Mouse (Mus musculus) heart, embryonic 11.5 days (tissue): ENCODE results near the gene Pced1b. TPM values are rescaled to one million over a fixed set of nuclear protein-coding genes. Genes with fewer than 3 reads are reported as not detected.

Experiments
- ATAC-seq: fragments of 200-750 bp; cut with Nextera tagmentation; replicated peaks from 2 replicates; pipeline ENCODE4 v1.8.0; 2017; ENCODE audit warnings: moderate library complexity; ENCODE audit not compliant: insufficient number of reproducible peaks, low FRiP score, low TSS enrichment
- H3K27ac ChIP-seq: fragments of 300-500 bp; sonication (generic); 2 replicates; pipeline ENCODE4 v1.5.1; 2014; ENCODE audit warnings: mild to moderate bottlenecking, low read depth, low read length
- H3K27me3 ChIP-seq: fragments of 300-500 bp; sonication (generic); 2 replicates; pipeline ENCODE4 v1.6.1; 2014; ENCODE audit warnings: mild to moderate bottlenecking, low read length, mixed read lengths; ENCODE audit not compliant: control insufficient read depth, insufficient read depth
- H3K36me3 ChIP-seq: fragments of 300-500 bp; sonication (generic); 2 replicates; pipeline ENCODE4 v1.6.1; 2014; ENCODE audit warnings: mild to moderate bottlenecking, low read length, moderate library complexity, mixed read lengths; ENCODE audit not compliant: control insufficient read depth, insufficient read depth
- H3K4me1 ChIP-seq: fragments of 300-500 bp; sonication (generic); 2 replicates; pipeline ENCODE4 v1.6.1; 2014; ENCODE audit warnings: low read length; ENCODE audit not compliant: control insufficient read depth, insufficient read depth
- H3K4me2 ChIP-seq: fragments of 300-500 bp; sonication (generic); 2 replicates; pipeline ENCODE4 v1.6.1; 2014; ENCODE audit warnings: mild to moderate bottlenecking, moderate library complexity
- H3K4me3 ChIP-seq: fragments of 300-500 bp; sonication (generic); 2 replicates; pipeline ENCODE4 v1.5.1; 2014; ENCODE audit warnings: low read depth, low read length
- H3K9ac ChIP-seq: fragments of 300-500 bp; sonication (generic); 2 replicates; pipeline ENCODE4 v1.6.1; 2014; ENCODE audit warnings: mild to moderate bottlenecking, low read depth, low read length, moderate library complexity
- H3K9me3 ChIP-seq: fragments of 300-500 bp; sonication (generic); replicated peaks from 2 replicates; pipeline ENCODE4 v1.6.1; 2016; ENCODE audit warnings: low read length; ENCODE audit not compliant: control insufficient read depth
- WGBS: fragments of 180-500 bp; shearing (Covaris S2); extraction: QIAGEN DNeasy Blood & Tissue Kit; methylation state at CpG from one replicate; pipeline ENCODE4 v1.1.7; 2014; ENCODE audit not compliant: insufficient replicate concordance; 5-methylcytosine and 5-hydroxymethylcytosine counted together
- polyA plus RNA-seq: library from polyadenylated mRNA; unstranded; fragments of >200 nt; fragmentation: Nextera tagmentation; extraction: Ambion mirVana; gene quantifications from 2 replicates; pipeline ENCODE4 v1.2.1, GENCODE M21; 2014

The Pced1b gene
- polyA plus RNA-seq, 1 experiment from 2014 or later, result 3.4 TPM

GRCm38 (mm10) chr15:97224003-97224402, 22.9 kb upstream of the Pced1b start:
- no peak overlapping the region for H3K4me3 ChIP-seq
- H3K9ac ChIP-seq, result no peak overlapping the region
- no peaks in the 10 kb centered on the region for H3K4me1 ChIP-seq
- 0 out of 2 replicates have a peak, but pooled peaks cover 3% of the 10 kb centered on the region for H3K9me3 ChIP-seq
- no peaks in the 10 kb centered on the region for H3K36me3 ChIP-seq
- ATAC-seq, result no peak
- no peaks in the 10 kb centered on the region for H3K27me3 ChIP-seq
- no peak overlapping the region for H3K27ac ChIP-seq
- 82% methylated on average over 8 of the region's 8 CpGs for WGBS
- H3K4me2 ChIP-seq, result no peak overlapping the region

GRCm38 (mm10) chr15:97229494-97230077, 17.3 kb upstream of the Pced1b start:
- WGBS, result 79% methylated on average over 11 of the region's 11 CpGs
- H3K27ac ChIP-seq, result no peak overlapping the region
- ATAC-seq, result no peak
- peaks cover 2% of the 10 kb centered on the region; the same call in 1 of the 2 replicates for H3K27me3 ChIP-seq
- H3K9me3 ChIP-seq, result peaks cover 8% of the 10 kb centered on the region
- no peaks in the 10 kb centered on the region for H3K4me1 ChIP-seq
- H3K4me3 ChIP-seq, result no peak overlapping the region
- H3K9ac ChIP-seq, result no peak overlapping the region
- H3K4me2 ChIP-seq, result no peak overlapping the region
- no peaks in the 10 kb centered on the region for H3K36me3 ChIP-seq

- 82% methylated on average over 6 of the region's 6 CpGs for WGBS
- ATAC-seq, result no peak
- Histone ChIP-seq H3K4me2 (no peak overlapping the region), H3K4me1 (no peaks in the 10 kb centered on the region), H3K9me3 (peaks cover 8% of the 10 kb centered on the region), H3K36me3 (no peaks in the 10 kb centered on the region), H3K9ac (no peak overlapping the region), H3K27ac (no peak overlapping the region), H3K27me3 (peaks cover 2% of the 10 kb centered on the region; the same call in 1 of the 2 replicates), H3K4me3 (no peak overlapping the region)
These were observed 12.8 kb upstream of the Pced1b start for GRCm38 (mm10) chr15:97234076-97234475.

- Histone ChIP-seq H3K9ac (no peak overlapping the region), H3K36me3 (no peaks in the 10 kb centered on the region), H3K27ac (no peak overlapping the region), H3K9me3 (peaks cover 8% of the 10 kb centered on the region), H3K4me2 (no peak overlapping the region), H3K27me3 (peaks cover 2% of the 10 kb centered on the region; the same call in 1 of the 2 replicates), H3K4me3 (no peak overlapping the region), H3K4me1 (no peaks in the 10 kb centered on the region)
- WGBS, result 26% methylated on average over 7 of the region's 7 CpGs
- ATAC-seq, result no peak
These were observed 11.7 kb upstream of the Pced1b start for GRCm38 (mm10) chr15:97235183-97235582.

- Histone ChIP-seq H3K9me3 (peaks cover 2% of the 10 kb centered on the region; the same call in 1 of the 2 replicates), H3K36me3 (no peaks in the 10 kb centered on the region), H3K4me2 (no peak overlapping the region), H3K9ac (no peak overlapping the region), H3K4me3 (no peak overlapping the region), H3K4me1 (no peaks in the 10 kb centered on the region), H3K27ac (no peak overlapping the region), H3K27me3 (peaks cover 2% of the 10 kb centered on the region; the same call in 1 of the 2 replicates)
- no peak for ATAC-seq
- 38% methylated on average over 9 of the region's 9 CpGs for WGBS
These were observed 10.0 kb upstream of the Pced1b start for GRCm38 (mm10) chr15:97236943-97237342.

- Histone ChIP-seq H3K4me1 (0 out of 2 replicates have a peak, but pooled peaks cover 6% of the 10 kb centered on the region), H3K9ac (no peak overlapping the region), H3K4me3 (no peak overlapping the region), H3K27ac (no peak overlapping the region), H3K9me3 (no peaks in the 10 kb centered on the region), H3K36me3 (no peaks in the 10 kb centered on the region), H3K4me2 (peak overlapping the region; percentile 94), H3K27me3 (peaks cover 15% of the 10 kb centered on the region)
- WGBS, result 50% methylated on average over 18 of the region's 18 CpGs
- no peak for ATAC-seq
These were observed 1.5 kb upstream of the Pced1b start for GRCm38 (mm10) chr15:97245392-97245791.

- 0 out of 2 replicates have a peak, but pooled peaks cover 6% of the 10 kb centered on the region for H3K4me1 ChIP-seq
- H3K27ac ChIP-seq, result no peak overlapping the region
- H3K27me3 ChIP-seq, result peaks cover 15% of the 10 kb centered on the region
- H3K4me3 ChIP-seq, result peak overlapping the region; percentile 83
- peak overlapping the region; percentile 94 for H3K4me2 ChIP-seq
- no peaks in the 10 kb centered on the region for H3K36me3 ChIP-seq
- H3K9ac ChIP-seq, result no peak overlapping the region
- no peak for ATAC-seq
- H3K9me3 ChIP-seq, result no peaks in the 10 kb centered on the region
- WGBS, result 26% methylated on average over 14 of the region's 14 CpGs
These were observed 651 bp upstream of the Pced1b start for GRCm38 (mm10) chr15:97246256-97246655.

- Histone ChIP-seq H3K4me2 (peak overlapping the region; percentile 94), H3K27me3 (peaks cover 15% of the 10 kb centered on the region), H3K4me3 (peak overlapping the region; percentile 83), H3K9ac (peak overlapping the region; percentile 90), H3K27ac (peak overlapping the region; percentile 62; the same call in 1 of the 2 replicates), H3K36me3 (no peaks in the 10 kb centered on the region), H3K9me3 (no peaks in the 10 kb centered on the region), H3K4me1 (0 out of 2 replicates have a peak, but pooled peaks cover 6% of the 10 kb centered on the region)
- no peak for ATAC-seq
- 3% methylated on average over 14 of the region's 14 CpGs for WGBS
These were observed 869 bp downstream of the Pced1b start for GRCm38 (mm10) chr15:97247791-97248161.

- no peaks in the 10 kb centered on the region for H3K9me3 ChIP-seq
- peak overlapping the region; percentile 94 for H3K4me2 ChIP-seq
- ATAC-seq, result no peak
- peak overlapping the region; percentile 83 for H3K4me3 ChIP-seq
- H3K4me1 ChIP-seq, result 0 out of 2 replicates have a peak, but pooled peaks cover 6% of the 10 kb centered on the region
- H3K9ac ChIP-seq, result peak overlapping the region; percentile 90
- no peaks in the 10 kb centered on the region for H3K36me3 ChIP-seq
- peaks cover 15% of the 10 kb centered on the region for H3K27me3 ChIP-seq
- WGBS, result 39% methylated on average over 8 of the region's 8 CpGs
- no peak overlapping the region for H3K27ac ChIP-seq
These were observed 1.4 kb downstream of the Pced1b start for GRCm38 (mm10) chr15:97248296-97248695.
